Mouse (Mus musculus) neutrophil, adult 5-6 weeks (primary cell): ENCODE results near the gene Skap1. TPM values are rescaled to one million over a fixed set of nuclear protein-coding genes. Genes with fewer than 3 reads are reported as not detected.

Experiments
- ATAC-seq: fragments of 151-379, 151-347 bp; 2 replicates; pipeline ENCODE4 v1.8.0; 2017; ENCODE audit warnings: mild to moderate bottlenecking, moderate TSS enrichment; ENCODE audit not compliant: insufficient number of reproducible peaks, poor library complexity, low FRiP score, severe bottlenecking; ENCODE audit errors: extremely low read depth
- total RNA-seq: library from RNA; stranded (forward); fragments of 200-1000 nt; gene quantifications from 2 replicates; pipeline ENCODE4 v1.2.3, GENCODE M21; 2017

Gene Skap1
- total RNA-seq, 1 experiment from 2014 or later = 33.1 TPM

DNA sequence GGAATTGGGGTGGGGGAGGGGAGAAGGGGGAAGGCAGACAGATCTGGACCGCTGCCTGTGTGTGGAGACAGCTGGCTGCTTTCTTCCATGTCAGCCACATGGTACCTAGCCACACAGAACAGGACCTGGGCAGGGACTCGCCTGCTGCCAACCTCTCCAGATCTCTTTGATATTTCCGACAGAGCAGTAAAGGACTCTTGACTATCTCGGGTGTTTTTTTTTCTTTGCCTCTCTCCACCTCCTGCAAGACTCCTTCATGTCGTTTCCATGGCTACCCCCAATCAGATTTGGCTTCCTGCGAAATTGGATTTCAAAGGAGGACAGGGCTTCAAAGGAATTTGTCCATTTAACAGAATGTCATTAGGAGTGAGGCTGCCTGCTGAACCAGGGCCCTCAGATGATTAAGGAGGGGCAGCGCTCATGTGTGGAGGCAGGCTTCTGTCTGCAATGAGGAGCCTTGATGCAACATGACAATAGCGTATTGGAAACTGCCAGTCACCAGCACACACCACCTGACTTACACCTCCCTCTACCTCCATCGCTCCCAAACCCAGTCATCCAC, 2.1 kb upstream of the Skap1 start:
- ATAC-seq = no peak

DNA sequence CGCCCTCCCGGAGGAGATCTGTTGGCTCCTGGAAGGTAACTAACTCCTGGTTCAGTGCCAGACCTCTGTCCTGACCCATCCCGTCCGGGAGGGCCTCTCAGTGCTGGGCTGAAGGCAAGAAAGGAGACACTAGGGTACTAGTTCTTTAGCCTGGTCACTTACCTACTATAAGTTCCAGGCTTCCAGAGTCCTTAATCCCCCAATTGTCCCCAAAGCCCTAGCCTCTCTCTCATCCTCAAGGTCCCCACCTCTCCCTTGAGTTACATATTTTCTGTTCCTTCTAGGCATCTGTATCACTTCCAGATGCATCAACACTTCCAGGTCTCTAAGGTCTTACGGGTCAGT, 295 bp downstream of the Skap1 start:
- ATAC-seq = no peak

DNA sequence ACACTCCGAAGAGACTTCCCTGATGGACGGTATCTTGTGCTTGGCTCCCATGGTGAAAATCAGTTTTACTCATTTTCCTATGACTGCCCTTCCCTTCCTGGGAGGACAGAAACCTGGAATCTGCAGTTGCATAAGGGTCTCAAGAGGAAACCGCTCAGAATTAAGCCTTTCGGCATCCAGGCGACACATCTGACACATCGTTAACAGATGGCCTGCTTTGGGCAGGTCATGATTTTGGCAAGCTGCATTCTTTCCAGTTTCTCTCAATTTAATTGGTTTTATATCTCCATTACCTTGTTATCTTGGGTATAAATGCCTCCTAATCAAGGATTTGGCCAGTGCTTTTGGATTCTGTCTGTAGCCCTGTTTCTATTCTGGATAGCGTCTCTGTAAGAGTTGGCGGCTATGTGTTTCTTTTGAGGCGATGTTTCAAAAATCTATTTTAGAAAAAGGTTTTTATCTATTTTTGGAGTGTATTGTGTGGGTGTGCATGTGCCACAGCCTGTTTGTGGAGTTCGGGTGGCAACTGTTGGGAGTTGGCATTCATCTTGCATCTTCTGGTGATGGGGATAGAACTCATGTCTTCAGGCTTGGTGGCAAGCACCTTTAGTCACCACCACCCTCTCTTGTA, 1.1 kb downstream of the Skap1 start:
- no peak for ATAC-seq

DNA sequence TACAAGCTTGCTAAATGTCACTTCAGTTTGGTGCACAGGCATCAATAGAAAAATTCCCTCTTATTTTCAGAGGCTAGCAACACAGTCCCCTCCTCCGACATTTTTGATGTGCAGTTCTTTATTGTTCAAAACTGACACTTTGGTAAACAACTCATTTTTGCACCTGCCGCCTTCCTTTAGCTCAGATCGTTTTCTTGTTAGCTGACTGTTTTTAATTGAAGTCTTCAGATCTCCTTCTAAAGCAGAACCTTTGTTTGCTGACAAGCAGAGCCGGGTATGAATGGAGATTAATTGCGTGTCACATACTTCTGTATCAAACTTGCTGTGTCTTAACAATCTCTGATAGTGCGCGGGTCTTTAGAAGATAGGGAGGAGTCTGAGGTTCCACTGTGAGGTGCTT, 2.0 kb downstream of the Skap1 start:
- no peak for ATAC-seq

DNA sequence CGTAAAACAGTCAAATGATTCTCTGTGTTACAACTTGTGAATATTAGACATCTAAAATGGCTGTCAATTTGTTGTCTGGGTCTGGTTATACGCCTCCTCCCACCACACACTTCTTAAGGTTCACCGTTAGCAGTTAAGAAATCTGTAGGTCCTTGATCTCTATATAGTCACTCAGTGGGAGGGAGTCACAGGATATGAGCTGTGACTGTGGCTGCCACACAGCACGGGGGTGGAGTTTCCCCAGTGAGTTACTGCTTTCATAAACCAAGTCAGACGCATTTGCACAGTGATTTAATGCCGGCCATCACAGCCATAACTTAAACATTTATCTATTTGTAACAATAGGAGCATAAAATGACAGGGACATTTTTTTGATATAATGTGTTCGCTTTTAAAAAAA, 2.6 kb downstream of the Skap1 start:
- ATAC-seq = peak; percentile 52; the same call in 1 of the 2 replicates

DNA sequence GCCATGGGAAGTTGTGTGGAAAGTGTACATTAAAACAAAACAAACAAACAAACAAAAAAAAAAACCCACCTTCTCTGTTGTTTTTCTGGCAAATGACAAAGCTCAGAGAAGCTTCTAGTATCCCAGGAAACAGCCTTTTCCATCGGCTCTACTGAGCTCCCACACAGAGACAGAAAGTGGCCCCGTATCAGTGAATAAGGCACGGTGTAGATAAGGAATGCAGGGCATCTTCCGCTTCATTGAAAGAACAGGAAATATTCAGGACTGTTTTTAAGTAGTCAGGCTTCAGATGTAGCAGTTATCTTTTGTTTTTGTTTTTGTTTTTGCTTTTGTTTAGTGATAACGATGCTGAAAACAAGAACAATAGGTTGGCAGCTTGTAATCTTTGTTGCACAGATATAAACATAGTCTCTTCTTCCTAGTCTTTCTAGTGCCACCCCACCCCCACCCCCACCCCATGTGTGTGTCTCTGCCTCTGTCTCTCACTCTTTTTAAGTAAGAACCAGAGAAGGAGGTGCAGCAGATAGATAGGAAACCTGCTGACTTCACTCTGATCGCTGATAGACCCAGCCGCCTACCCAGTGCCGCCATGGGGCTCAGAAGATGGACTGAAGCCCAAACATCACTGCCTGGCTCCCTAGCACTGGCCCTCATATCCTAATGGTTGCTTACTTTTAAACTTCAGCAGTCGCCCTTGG, 3.8 kb downstream of the Skap1 start:
- ATAC-seq = no peak

DNA sequence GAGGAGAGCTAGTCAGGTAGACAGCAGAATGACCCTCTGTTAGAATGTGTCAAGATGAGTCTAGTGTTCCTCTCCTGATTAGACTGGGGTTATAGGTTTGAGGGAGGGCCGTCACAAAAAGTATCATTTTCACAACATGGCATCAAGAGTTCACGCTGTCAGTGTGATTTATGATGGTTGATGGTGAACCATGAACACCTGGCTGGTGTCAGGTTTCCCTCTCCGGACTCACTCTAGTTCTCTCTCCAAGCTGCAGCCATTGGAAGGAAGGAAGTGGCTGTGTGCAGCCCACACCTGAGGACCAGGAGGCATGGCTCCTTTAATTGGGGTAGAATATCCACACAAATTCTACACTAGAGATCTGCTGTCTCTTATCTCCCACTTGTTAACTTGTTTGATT, 18.3 kb downstream of the Skap1 start:
- ATAC-seq = no peak

DNA sequence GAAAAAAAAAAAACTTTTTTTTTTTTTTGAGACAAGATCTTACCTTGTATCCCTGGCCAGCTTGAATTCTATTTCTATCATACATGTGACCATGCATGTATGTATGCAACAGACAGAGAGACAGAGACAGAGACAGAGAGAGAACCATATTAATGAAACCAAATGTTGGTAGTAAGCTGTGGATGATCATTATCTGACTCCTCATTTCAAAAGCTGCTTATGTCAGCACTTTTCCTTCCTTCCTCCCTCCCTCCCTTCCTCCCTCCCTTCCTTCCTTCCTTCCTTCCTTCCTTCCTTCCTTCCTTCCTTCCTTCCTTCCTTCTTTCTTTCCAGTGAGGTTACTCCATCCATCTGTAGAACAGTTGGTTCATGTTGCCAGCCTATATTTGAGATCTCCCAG, 18.8 kb downstream of the Skap1 start:
- no peak for ATAC-seq

DNA sequence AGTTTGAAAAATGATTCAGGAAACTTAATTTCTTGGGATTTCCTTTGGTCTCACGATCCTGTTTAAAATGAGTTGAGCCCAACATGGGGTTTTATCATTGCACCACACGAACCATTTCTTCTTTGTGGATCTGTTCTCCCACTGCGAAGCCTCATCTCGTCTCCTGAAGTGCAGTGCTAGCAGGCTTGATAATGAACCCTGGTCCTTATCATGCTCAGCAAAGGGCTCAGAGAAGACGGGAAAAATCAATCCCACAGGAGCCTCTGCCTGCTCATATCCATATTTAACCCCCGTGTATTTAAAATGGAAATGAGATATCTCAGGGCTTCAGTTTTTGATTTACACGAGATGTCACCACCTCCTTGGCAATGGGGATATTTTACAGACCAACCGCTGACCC, 34.1 kb downstream of the Skap1 start:
- no peak for ATAC-seq

DNA sequence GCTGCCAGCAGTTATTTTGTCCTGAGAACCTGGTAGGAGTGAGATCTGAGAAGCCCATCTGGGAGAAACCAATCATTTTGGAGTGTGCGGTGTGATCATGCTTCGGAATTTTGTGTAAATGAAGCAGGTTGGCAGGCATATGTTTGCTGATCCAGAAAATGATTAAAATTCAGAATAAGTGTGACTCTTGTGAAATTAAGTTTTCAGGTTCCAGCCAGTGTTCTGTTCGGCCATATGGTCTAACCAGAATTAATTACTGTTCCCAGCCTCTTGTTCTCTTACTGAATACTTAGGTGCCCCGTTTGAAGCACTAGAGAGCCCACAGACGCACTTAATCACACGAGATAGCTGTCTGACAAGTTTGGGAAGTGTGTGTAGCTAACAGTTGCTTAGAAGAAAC, 36.6 kb downstream of the Skap1 start:
- ATAC-seq = no peak

DNA sequence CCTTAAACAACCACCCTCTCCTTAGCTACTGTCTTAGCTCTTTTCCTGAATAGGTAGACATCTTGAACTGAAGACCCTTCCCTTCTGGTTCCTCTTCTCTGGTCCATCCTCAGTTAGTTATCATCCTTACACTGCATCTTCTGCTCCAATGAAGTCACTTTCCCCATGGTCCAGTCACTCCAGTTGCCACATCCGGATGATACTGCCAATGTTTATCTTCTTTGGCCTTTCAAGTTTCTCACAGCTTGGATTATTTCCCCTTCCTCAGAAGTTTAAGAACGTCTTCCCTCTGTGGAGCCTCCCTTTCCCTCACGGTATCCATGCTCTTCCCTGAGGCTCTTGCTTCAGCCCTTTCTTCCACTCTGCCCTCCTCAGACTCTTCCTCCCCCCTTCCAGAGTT, 38.6 kb downstream of the Skap1 start:
- ATAC-seq = no peak

DNA sequence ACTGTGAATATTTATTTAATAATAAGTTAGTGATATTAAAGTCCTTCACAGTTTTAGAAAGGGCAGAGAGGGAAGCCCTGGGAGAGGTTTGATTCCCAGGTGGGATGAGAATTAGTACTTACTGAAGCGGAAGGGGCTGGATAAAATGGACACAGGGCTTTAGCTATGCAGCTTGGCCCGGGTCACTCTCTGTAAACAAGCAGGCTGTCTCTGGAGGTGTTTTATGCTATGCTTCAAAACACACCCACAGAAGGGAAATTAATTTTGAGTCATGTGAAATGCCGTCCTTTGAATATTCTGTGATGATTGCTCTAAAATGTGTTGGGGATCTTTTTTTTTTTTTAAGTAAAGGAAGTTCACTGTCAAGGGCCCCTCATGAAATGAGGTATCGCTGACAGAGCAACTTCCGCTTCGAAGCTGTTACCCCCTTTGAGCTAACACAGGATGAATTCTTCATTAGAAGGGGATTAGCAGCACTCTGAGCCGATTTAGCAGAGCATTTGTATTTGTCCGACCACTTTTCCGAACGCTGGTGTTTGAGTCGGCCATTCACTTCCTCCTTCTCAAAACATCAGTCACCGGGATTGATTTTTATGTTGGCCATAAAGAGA, 40.2 kb downstream of the Skap1 start:
- ATAC-seq = no peak

DNA sequence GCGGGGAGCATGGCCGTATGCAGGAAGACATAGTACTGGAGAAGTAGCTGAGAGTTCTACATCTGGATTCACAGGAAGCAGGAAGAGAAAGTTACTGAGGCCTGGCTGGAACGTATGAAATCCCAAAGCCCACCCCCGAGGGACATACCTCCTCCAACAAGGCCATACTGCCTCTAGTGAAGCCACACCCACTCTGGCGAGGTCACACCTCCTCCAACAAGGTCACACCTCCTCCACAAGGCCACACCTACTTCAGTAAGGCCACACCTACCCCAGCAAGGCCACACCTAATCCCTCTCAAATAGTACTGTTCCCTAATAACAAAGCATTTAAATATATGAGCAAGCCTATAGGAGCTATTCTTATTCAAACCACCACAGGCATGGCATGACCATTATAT, 41.4 kb downstream of the Skap1 start:
- no peak for ATAC-seq

DNA sequence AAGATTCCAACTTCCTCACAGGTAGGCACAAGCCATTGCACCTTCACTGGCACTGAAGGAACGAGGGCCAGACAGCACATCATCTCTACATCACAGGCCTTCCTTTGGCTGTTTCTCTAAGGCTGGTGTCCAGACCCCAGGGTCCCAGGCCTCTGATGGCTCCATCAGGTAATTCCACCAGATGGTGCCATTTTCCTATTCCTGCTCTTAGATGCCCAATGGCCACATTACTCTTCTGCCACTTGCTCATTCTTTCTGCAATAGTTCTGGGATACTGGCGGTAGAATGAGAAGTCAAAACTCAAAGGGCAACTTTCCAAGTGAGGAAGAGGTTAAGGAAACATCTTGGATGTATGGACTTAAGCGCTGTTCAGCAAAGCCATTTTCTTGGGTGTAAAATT, 50.8 kb downstream of the Skap1 start:
- no peak for ATAC-seq

DNA sequence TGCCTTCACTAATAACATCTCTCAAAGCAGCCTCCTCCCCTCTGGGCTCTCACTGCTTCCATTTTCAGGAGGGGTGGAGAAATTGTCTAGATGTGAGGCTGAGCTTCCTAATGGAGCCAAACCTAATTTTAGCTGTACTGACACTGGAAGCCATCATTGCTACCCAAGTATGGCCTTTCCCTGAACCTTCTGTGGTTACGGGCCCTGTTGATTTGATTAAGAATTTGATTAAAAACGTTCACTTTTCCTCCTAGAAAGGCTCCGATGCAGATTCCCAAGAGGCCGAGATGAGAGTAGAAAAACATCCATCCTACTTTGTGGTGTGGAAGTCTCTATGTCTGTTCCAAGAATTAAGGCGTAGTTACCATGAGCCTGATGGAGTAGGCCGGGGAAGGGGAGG, 60.1 kb downstream of the Skap1 start:
- no peak for ATAC-seq

DNA sequence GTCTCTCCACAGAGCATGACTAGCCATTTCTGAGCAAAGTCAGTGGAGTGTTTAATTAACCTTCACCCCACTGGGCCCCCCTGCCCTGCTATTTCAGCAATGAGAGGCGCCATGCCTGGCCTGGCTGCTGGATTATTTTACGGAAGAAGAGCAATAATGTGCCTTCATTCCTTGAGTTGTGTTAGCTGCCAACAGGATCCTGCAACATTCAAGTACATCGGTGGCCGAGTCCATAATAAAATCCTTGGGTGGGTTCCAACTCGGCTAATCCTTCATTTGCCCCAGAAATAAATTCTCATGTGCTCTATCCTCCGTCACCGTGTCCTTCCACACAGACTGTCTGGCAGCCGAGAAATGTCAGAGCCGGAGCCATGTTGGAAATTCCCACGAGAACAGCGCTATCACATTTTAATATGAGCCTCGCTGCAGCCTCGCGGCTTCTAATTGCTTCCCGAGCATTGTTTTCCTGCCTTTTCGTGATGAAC, 61.8 kb downstream of the Skap1 start:
- ATAC-seq = no peak

DNA sequence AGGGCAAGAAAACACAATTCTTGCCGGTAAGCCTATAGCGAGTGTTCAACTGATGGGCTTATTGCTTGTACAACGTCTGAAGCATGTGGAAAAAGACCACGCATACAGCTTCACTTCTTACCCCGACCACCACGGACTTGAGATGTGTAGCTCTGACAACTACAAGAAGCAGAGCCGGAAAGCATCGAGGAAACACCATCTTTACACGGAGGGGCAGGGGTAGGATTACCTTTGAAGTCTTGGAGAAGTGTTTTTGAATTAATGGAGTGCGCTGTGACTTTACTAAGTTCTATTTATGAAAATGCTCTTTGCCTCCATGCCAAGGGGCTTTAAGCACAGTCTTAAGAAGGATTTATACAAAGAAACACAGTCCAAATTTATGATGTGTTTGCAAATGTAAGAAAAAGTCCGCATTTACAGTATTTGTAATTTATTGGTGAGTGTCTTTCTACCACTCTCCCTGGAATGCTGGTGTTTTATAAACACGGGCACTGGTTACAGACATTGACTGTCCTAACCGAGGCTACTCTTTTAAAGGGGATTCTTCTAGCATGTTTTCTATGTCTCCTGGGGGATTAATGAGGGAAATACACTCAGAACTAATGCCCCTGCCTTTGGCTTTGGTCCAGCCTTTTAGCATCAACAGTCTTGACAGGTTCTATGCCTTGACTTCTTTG, 67.5 kb downstream of the Skap1 start:
- ATAC-seq = no peak

DNA sequence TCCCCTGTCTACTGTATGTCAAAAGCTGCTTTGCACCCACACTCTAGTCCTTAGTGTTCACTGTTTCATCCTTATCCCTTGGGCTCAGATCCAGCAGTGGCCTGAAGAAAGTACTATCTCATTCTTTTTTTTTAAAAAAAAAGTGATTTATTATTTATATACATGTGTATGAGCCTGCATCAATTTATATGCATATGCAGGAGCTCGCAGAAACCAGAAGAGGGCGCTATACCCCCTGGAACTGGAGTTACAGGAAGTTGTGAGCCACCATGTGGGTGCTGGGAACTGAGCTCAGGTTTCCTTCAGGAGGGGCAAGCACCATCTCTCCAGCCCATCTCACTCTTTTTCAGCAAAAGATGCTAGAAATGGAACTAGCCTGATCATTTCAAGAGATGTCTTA, 70.1 kb downstream of the Skap1 start:
- no peak for ATAC-seq

DNA sequence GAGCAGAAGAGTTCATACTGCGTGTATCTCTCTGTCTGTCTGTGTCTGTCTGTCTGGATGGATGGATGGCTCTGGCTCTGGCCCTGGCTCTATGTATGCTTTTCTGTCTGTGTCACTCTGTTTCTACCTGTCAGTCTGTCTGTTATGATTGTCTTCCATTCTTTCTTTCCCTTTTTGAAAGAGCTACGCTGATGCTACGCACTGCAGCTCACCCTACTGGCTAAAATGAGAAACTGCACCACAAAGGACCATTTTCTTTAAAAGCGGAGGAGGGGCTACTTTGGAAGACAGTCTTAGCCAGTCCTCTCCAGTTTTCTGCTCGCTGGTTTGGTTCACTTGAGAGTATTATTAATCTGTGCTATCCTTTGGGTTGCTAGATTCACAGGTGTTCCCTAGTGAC, 71.8 kb downstream of the Skap1 start:
- ATAC-seq = peak; percentile 44; the same call in 1 of the 2 replicates

DNA sequence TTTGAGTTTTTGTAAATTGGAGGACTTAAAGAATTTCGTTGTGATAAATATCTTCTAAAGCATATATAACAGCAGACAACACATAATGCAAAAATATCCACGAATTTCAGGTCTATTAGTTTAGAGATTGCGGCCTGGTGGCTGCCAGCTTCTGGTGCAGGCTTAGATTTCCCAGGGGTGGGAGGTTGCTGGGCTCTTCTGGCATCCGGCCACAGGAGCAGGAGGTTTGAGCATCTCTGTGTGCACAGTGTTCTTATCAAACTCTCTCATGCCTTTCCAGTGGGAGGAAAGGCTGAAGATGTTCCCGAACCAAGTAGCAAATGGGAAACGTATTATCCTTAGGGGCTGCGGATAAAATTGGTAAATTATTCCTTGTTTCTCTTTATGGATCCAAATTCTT, 77.6 kb downstream of the Skap1 start:
- ATAC-seq = no peak
